Mouse (Mus musculus): ENCODE measurements at regions not wholly inside any gene's neighbourhood (a gene's known extent, or its start where the extent isn't known, plus 50 kb on each side); places are given as distances from the start of the nearest gene placed in this dataset.
A peak's percentile ranks its signal among the peaks of the same experiment; 100 is the strongest.

DNA sequence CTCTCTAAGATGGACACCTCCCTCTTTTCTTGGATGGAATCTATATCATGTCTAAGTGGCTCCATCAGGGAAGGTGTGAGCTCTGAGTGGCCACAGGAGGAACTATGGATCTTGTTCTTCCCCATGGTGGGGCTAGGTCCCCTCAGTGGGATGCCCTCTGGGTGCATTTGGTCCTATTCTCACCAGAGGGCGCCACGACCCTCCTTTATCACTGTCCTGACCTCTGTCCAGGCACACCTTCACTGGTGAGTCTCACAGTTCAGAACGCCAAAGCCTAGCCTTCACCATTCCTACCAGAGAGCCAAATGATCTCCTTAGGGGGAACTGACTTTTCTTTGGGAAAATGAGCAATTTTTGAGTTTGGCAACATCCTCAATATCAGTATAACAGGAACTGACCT is 64.6 kb upstream of the Slc25a33 start:
- TF ChIP-seq POLR2A (IDR thresholded peaks at IDR 0.05; ENCODE audit: low read depth, low read length) (no peak), CTCF (IDR thresholded peaks at IDR 0.05; ENCODE audit: borderline replicate concordance, insufficient read depth, low read length) (peak; percentile 48; the same call in 1 of the 2 replicates)
